7 mouse cellular contexts compared by ENCODE assay signal in genomic region chr4:117858794-117859193, GRCm38 (mm10). TPM values are rescaled to one million over a fixed set of nuclear protein-coding genes. Genes with fewer than 3 reads are reported as not detected.
A peak's percentile ranks its signal among the peaks of the same experiment; 100 is the strongest.
DNase-seq lines count a peak whose midpoint lies in the region; ATAC-seq and TF ChIP-seq lines count a peak whose summit lies in the region.

No protein-coding gene starts in this region.

- WGBS in midbrain, embryonic 15.5 days, result 64% methylated on average over 3 of the region's 3 CpGs
- 62% methylated on average over 3 of the region's 3 CpGs for WGBS in midbrain, embryonic 13.5 days
- 85% methylated on average over 3 of the region's 3 CpGs for WGBS in liver, embryonic 15.5 days (ENCODE audit: insufficient replicate concordance)

- no peaks in the 10 kb centered on the region for H3K36me3 ChIP-seq in midbrain, embryonic 15.5 days (replicated peaks)
- no peaks in the 10 kb centered on the region for H3K36me3 ChIP-seq in midbrain, embryonic 13.5 days
- peaks cover 100% of the 10 kb centered on the region for H3K36me3 ChIP-seq in liver, embryonic 15.5 days (replicated peaks)

- 0 out of 2 replicates have a peak overlapping the region, but pooled peaks have one; percentile 8 for H3K27ac ChIP-seq in midbrain, embryonic 15.5 days
- no peak overlapping the region for H3K27ac ChIP-seq in midbrain, embryonic 13.5 days
- H3K27ac ChIP-seq in cortical plate, adult 2 months (ENCODE audit: insufficient read depth, low read length), result no peak overlapping the region
- H3K27ac ChIP-seq in liver, embryonic 15.5 days (replicated peaks), result peak overlapping the region; percentile 45

- TF ChIP-seq POLR2A in cortical plate, adult 2 months (IDR thresholded peaks at IDR 0.05; ENCODE audit: extremely low read depth, insufficient read depth, low read length), result no peak

- peaks cover 10% of the 10 kb centered on the region; the same call in 1 of the 2 replicates for H3K4me1 ChIP-seq in midbrain, embryonic 15.5 days
- H3K4me1 ChIP-seq in midbrain, embryonic 13.5 days (replicated peaks), result peaks cover 25% of the 10 kb centered on the region
- H3K4me1 ChIP-seq in cortical plate, adult 2 months (ENCODE audit: control insufficient read depth, insufficient read depth, low read length), result 0 out of 2 replicates have a peak, but pooled peaks cover 2% of the 10 kb centered on the region
- peaks cover 57% of the 10 kb centered on the region for H3K4me1 ChIP-seq in liver, embryonic 15.5 days (replicated peaks)

- no peak overlapping the region for H3K4me3 ChIP-seq in midbrain, embryonic 15.5 days
- no peak overlapping the region for H3K4me3 ChIP-seq in midbrain, embryonic 13.5 days (replicated peaks)
- H3K4me3 ChIP-seq in cortical plate, adult 2 months (ENCODE audit: insufficient read depth, low read length), result no peak overlapping the region
- no peak overlapping the region for H3K4me3 ChIP-seq in liver, embryonic 15.5 days (replicated peaks)

- DNase-seq in adrenal gland, adult 18-20 months (ENCODE audit: low spot score in 2 of 2), result peak; percentile 72 to 78
- peak; percentile 53 to 65 for DNase-seq in kidney, adult 8-10 months
- DNase-seq in spleen, adult 12 weeks (ENCODE audit: low spot score), result peak; percentile 44

- no peaks in the 10 kb centered on the region for H3K27me3 ChIP-seq in midbrain, embryonic 15.5 days (replicated peaks)
- no peaks in the 10 kb centered on the region for H3K27me3 ChIP-seq in midbrain, embryonic 13.5 days
- H3K27me3 ChIP-seq in liver, embryonic 15.5 days, result 0 out of 2 replicates have a peak, but pooled peaks cover 3% of the 10 kb centered on the region

- no peak overlapping the region for H3K4me2 ChIP-seq in midbrain, embryonic 15.5 days
- H3K4me2 ChIP-seq in midbrain, embryonic 13.5 days (replicated peaks), result no peak overlapping the region
- no peak overlapping the region for H3K4me2 ChIP-seq in liver, embryonic 15.5 days

- no peak for ATAC-seq in midbrain, embryonic 15.5 days (replicated peaks)
- no peak for ATAC-seq in midbrain, embryonic 13.5 days
- peak; percentile 41 for ATAC-seq in liver, embryonic 15.5 days (ENCODE audit: insufficient read depth)

- no peak overlapping the region for H3K9ac ChIP-seq in midbrain, embryonic 15.5 days
- H3K9ac ChIP-seq in midbrain, embryonic 13.5 days (replicated peaks), result no peak overlapping the region
- H3K9ac ChIP-seq in liver, embryonic 15.5 days, result 0 out of 2 replicates have a peak overlapping the region, but pooled peaks have one; percentile 9

- no peaks in the 10 kb centered on the region for H3K9me3 ChIP-seq in midbrain, embryonic 15.5 days
- H3K9me3 ChIP-seq in midbrain, embryonic 13.5 days, result no peaks in the 10 kb centered on the region
- no peaks in the 10 kb centered on the region for H3K9me3 ChIP-seq in liver, embryonic 15.5 days (replicated peaks)

- TF ChIP-seq CTCF in cortical plate, adult 2 months (IDR thresholded peaks at IDR 0.05; ENCODE audit: extremely low read depth, insufficient read depth, low read length), result peak; percentile 56

RNA-seq across cellular contexts. Expression of gene Ccdc24, which starts 13.6 kb away (rescaled TPM):
- 2.7 and 3.2 TPM in 2 replicates for polyA plus RNA-seq in midbrain, embryonic 15.5 days (2015; fragmentation: Nextera tagmentation; extraction: Ambion mirVana)
- 3.0 and 3.4 TPM in 2 replicates for polyA plus RNA-seq in midbrain, embryonic 13.5 days (2015; fragmentation: Nextera tagmentation; extraction: Ambion mirVana)
- total RNA-seq in adrenal gland, adult 18-20 months (2021), result under 1 TPM; 0.70 to 0.99 TPM
- 1.4 and 2.1 TPM in 2 replicates for polyA plus RNA-seq in cortical plate, adult 2 months (2012; rRNA removed)
- 1.2 TPM in 2 replicates for polyA plus RNA-seq in liver, embryonic 15.5 days (2015; fragmentation: Nextera tagmentation; extraction: Ambion mirVana)

RNA-seq across cellular contexts. Expression of gene Slc6a9, which starts 24.5 kb away (rescaled TPM):
- polyA plus RNA-seq in midbrain, embryonic 15.5 days (2015; fragmentation: Nextera tagmentation; extraction: Ambion mirVana), result 32.3 and 33.0 TPM in 2 replicates
- polyA plus RNA-seq in midbrain, embryonic 13.5 days (2015; fragmentation: Nextera tagmentation; extraction: Ambion mirVana), result 14.9 and 16.1 TPM in 2 replicates
- total RNA-seq in adrenal gland, adult 18-20 months (2021), result 10 to 100 TPM in 1 of 2 experiments, 1 to 10 TPM in 1; 6.5 to 11.8 TPM
- polyA plus RNA-seq in cortical plate, adult 2 months (2012; rRNA removed), result 50.6 and 56.0 TPM in 2 replicates
- polyA plus RNA-seq in liver, embryonic 15.5 days (2015; fragmentation: Nextera tagmentation; extraction: Ambion mirVana), result 56.1 and 56.4 TPM in 2 replicates

RNA-seq across cellular contexts. Expression of gene B4galt2, which starts 24.5 kb away (rescaled TPM):
- polyA plus RNA-seq in midbrain, embryonic 15.5 days (2015; fragmentation: Nextera tagmentation; extraction: Ambion mirVana), result 65.4 and 67.7 TPM in 2 replicates
- polyA plus RNA-seq in midbrain, embryonic 13.5 days (2015; fragmentation: Nextera tagmentation; extraction: Ambion mirVana), result 42.7 and 42.8 TPM in 2 replicates
- total RNA-seq in adrenal gland, adult 18-20 months (2021), result 10 to 100 TPM in 1 of 2 experiments, 1 to 10 TPM in 1; 9.9 to 12.9 TPM
- polyA plus RNA-seq in cortical plate, adult 2 months (2012; rRNA removed), result 119 and 122 TPM in 2 replicates
- polyA plus RNA-seq in liver, embryonic 15.5 days (2015; fragmentation: Nextera tagmentation; extraction: Ambion mirVana), result 1.0 and 1.4 TPM in 2 replicates

RNA-seq across cellular contexts. Expression of gene Atp6v0b, which starts 28.3 kb away (rescaled TPM):
- 617 and 618 TPM in 2 replicates for polyA plus RNA-seq in midbrain, embryonic 15.5 days (2015; fragmentation: Nextera tagmentation; extraction: Ambion mirVana)
- polyA plus RNA-seq in midbrain, embryonic 13.5 days (2015; fragmentation: Nextera tagmentation; extraction: Ambion mirVana), result 458 and 469 TPM in 2 replicates
- total RNA-seq in adrenal gland, adult 18-20 months (2021), result 100 to 1,000 TPM; 222 to 245 TPM
- polyA plus RNA-seq in cortical plate, adult 2 months (2012; rRNA removed), result 800 and 801 TPM in 2 replicates
- 168 and 195 TPM in 2 replicates for polyA plus RNA-seq in liver, embryonic 15.5 days (2015; fragmentation: Nextera tagmentation; extraction: Ambion mirVana)

RNA-seq across cellular contexts. Expression of gene Dph2, which starts 33.0 kb away (rescaled TPM):
- 24.0 and 25.5 TPM in 2 replicates for polyA plus RNA-seq in midbrain, embryonic 15.5 days (2015; fragmentation: Nextera tagmentation; extraction: Ambion mirVana)
- 26.0 and 26.1 TPM in 2 replicates for polyA plus RNA-seq in midbrain, embryonic 13.5 days (2015; fragmentation: Nextera tagmentation; extraction: Ambion mirVana)
- 10 to 100 TPM; 11.7 to 13.3 TPM for total RNA-seq in adrenal gland, adult 18-20 months (2021)
- polyA plus RNA-seq in cortical plate, adult 2 months (2012; rRNA removed), result 13.8 and 14.4 TPM in 2 replicates
- 5.9 and 6.9 TPM in 2 replicates for polyA plus RNA-seq in liver, embryonic 15.5 days (2015; fragmentation: Nextera tagmentation; extraction: Ambion mirVana)

Comparison
In these comparisons a context has a peak if more than half of its experiments do, and no peak if none do; other contexts are left out.
1. H3K27ac ChIP-seq: peak in midbrain, embryonic 15.5 days (single experiment) and liver, embryonic 15.5 days (single experiment); none in midbrain, embryonic 13.5 days (single experiment) and cortical plate, adult 2 months (single experiment).
2. RNA of gene B4galt2, which starts 24.5 kb away (polyA plus RNA-seq): 119 to 122 TPM in cortical plate, adult 2 months, 65.4 to 67.7 TPM in midbrain, embryonic 15.5 days and 42.7 to 42.8 TPM in midbrain, embryonic 13.5 days; 1.0 to 1.4 TPM in liver, embryonic 15.5 days; every median in the first group is over 10 times any median in the second.
3. Peak in every context shown above with its lines, with median percentiles within 50 percentile points of each other: DNase-seq.